Mouse (Mus musculus) myocyte (in vitro differentiated cells): ENCODE data around the gene Thap8. TPM values are rescaled to one million over a fixed set of nuclear protein-coding genes. Genes with fewer than 3 reads are reported as not detected.

Experiments
- H3K27me3 ChIP-seq: one replicate; pipeline ENCODE4 v1.6.1; 2011; ENCODE audit not compliant: control insufficient read depth, insufficient read depth, insufficient read length
- H3K36me3 ChIP-seq: one replicate; pipeline ENCODE4 v1.6.1; 2011; ENCODE audit not compliant: control insufficient read depth, insufficient read depth
- H3K4me2 ChIP-seq: one replicate; pipeline ENCODE4 v1.6.1; 2011; ENCODE audit warnings: low read depth, control low read depth
- H3K4me3 ChIP-seq: one replicate; pipeline ENCODE4 v1.5.1; 2011; ENCODE audit warnings: mild to moderate bottlenecking, control low read depth, moderate library complexity
- H3K79me2 ChIP-seq: one replicate; pipeline ENCODE4 v1.6.1; 2011; ENCODE audit not compliant: control insufficient read depth, insufficient read depth
- H3ac ChIP-seq: one replicate; pipeline ENCODE4 v1.6.1; 2011; ENCODE audit not compliant: control insufficient read depth, insufficient read length
- CEBPB ChIP-seq: IDR thresholded peaks from 2 replicates; pipeline ENCODE4 v1.6.1; 2011; ENCODE audit warnings: mild to moderate bottlenecking, moderate library complexity; ENCODE audit not compliant: poor library complexity, insufficient read depth, severe bottlenecking
- E2F4 ChIP-seq: IDR thresholded peaks from one replicate; pipeline ENCODE4 v1.6.1; 2011; ENCODE audit warnings: mild to moderate bottlenecking, control low read depth, moderate library complexity; ENCODE audit not compliant: insufficient read depth
- MAX ChIP-seq: IDR thresholded peaks from one replicate; pipeline ENCODE4 v1.6.1; 2011; ENCODE audit warnings: low read depth, mild to moderate bottlenecking, control low read depth
- MYOD1 ChIP-seq, 3 experiments: IDR thresholded peaks; one replicate each; pipeline ENCODE4 v1.6.1; 2011; ENCODE audit warnings: control low read depth in 2 of 3, low read depth in 2 of 3, mild to moderate bottlenecking in 2 of 3, moderate library complexity in 1 of 3; ENCODE audit not compliant: insufficient read length in 2 of 3, control insufficient read depth in 1 of 3
- MYOG ChIP-seq, 3 experiments: IDR thresholded peaks; one replicate each; pipeline ENCODE4 v1.6.1; 2011; ENCODE audit warnings: control low read depth in 2 of 3, low read depth in 2 of 3, mild to moderate bottlenecking in 2 of 3; ENCODE audit not compliant: insufficient read length in 2 of 3, control insufficient read depth in 1 of 3, insufficient read depth in 1 of 3
- POLR2A ChIP-seq: IDR thresholded peaks from one replicate; pipeline ENCODE4 v1.6.1; 2011; ENCODE audit warnings: low read depth, mild to moderate bottlenecking, control low read depth, moderate library complexity; ENCODE audit not compliant: insufficient read length
- POLR2AphosphoS2 ChIP-seq: IDR thresholded peaks from one replicate; pipeline ENCODE4 v1.6.1; 2011; ENCODE audit warnings: low read depth, control low read depth; ENCODE audit not compliant: insufficient read length
- REST ChIP-seq: IDR thresholded peaks from one replicate; pipeline ENCODE4 v1.6.1; 2011; ENCODE audit warnings: mild to moderate bottlenecking, control low read depth, moderate library complexity; ENCODE audit not compliant: insufficient read depth, insufficient read length
- SRF ChIP-seq: IDR thresholded peaks from one replicate; pipeline ENCODE4 v1.6.1; 2011; ENCODE audit warnings: low read depth; ENCODE audit not compliant: control insufficient read depth, insufficient read length
- TCF12 ChIP-seq: IDR thresholded peaks from one replicate; pipeline ENCODE4 v1.6.1; 2011; ENCODE audit warnings: mild to moderate bottlenecking, control low read depth; ENCODE audit not compliant: poor library complexity, insufficient read depth, severe bottlenecking
- TCF3 ChIP-seq: IDR thresholded peaks from one replicate; pipeline ENCODE4 v1.6.1; 2011; ENCODE audit warnings: low read depth, control low read depth; ENCODE audit not compliant: insufficient read length
- USF1 ChIP-seq: IDR thresholded peaks from one replicate; pipeline ENCODE4 v1.6.1; 2011; ENCODE audit warnings: low read depth, mild to moderate bottlenecking, control low read depth, moderate library complexity
- polyA plus RNA-seq: library from polyadenylated mRNA; unstranded; fragments of >200 nt; fragmentation: generic; extraction: Trizol; gene quantifications from one replicate; pipeline ENCODE4 v1.2.1, GENCODE M21; 2012; ENCODE audit warnings: missing spikeins

Gene Thap8
- polyA plus RNA-seq, 1 experiment: 0.02 TPM

DNA sequence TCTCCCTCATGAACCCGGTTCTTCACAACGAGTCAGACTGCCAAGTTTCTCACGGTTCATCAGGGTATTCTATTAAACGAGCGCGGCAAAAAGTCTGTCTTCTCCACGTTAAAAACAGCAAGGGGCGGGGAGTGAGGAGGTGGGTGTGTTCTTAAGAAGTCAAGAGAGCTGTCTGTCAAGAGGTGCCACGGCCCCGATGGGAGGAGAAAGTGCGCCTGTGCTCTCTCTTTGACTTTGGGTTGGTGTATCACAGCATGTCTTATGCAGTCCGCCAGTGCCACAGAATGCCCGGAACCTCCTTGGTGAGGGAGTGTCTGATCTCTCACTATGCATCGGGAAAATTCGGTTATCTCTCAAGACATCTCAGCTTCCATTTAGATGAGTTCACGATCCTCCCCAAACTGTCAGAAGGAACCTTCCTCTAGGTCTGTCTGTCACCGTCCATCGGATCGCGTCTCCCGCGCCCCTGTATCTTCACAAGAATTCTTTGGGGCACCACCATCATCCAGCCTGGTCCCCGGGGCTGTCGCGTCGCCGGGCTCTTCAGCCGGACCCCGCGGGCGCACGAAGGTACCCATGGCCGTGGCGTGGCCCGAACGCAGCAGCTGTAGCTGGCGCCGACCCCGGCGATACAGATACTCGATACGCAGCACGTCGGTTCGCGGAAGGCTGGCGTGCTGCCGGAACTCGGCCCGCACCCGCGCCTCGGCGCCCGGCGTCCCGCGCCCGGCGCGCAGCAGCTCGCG lies 41.8 kb downstream of the Thap8 start, which contains the start of gene E130208F15Rik:
Gene E130208F15Rik (plus strand): TSS at position 202 of the 746 bp plus-strand sequence.
- peak within 1 kb of the TSS; percentile 36 for H3K4me3 ChIP-seq
- TF ChIP-seq POLR2AphosphoS2 (peak; percentile 52), POLR2A (peak; percentile 55), MYOG (IDR thresholded peaks at IDR 0.05; ENCODE audit: control insufficient read depth in 1 of 3, insufficient read depth in 1 of 3, insufficient read length in 2 of 3, low read depth in 2 of 3) (peak in 1 of 3 experiments; percentile 1), MAX (no peak)
- peaks cover 8% of the 10 kb centered on the region for H3K27me3 ChIP-seq
- H3K4me2 ChIP-seq: peak within 1 kb of the TSS; percentile 74
- H3K36me3 ChIP-seq: no peaks in the 10 kb centered on the region
- no peaks in the 10 kb centered on the region for H3K79me2 ChIP-seq
- peak within 1 kb of the TSS; percentile 75 for H3ac ChIP-seq

DNA sequence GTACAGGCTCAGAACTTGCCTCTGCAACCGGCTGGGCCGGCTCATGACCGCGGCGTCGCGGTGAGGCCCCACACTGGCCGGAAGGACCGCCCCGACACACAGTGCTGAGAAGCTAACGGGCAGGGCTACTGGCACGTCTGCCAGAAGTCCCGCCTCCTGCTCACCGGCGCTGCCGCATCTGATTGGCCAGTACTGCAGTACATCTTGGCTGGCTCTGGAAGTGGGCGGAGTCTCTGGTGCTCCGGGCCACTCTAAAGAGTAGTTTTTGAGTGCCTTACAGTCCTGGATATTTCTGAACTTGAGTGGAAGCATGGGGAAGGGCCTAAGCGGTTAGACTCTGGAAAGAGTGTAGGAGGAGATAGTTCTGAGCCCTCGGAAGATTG lies 42.4 kb downstream of the Thap8 start:
- H3K36me3 ChIP-seq: no peaks in the 10 kb centered on the region
- H3ac ChIP-seq: peak overlapping the region; percentile 75
- TF ChIP-seq POLR2A: peak; percentile 83
- TF ChIP-seq CEBPB: no peak
- TF ChIP-seq USF1: no peak
- TF ChIP-seq MYOD1 (IDR thresholded peaks at IDR 0.05; ENCODE audit: control insufficient read depth in 1 of 3, insufficient read length in 2 of 3, low read depth in 2 of 3): no peak
- no peak for TF ChIP-seq E2F4
- no peak for TF ChIP-seq REST
- no peak for TF ChIP-seq MAX
- TF ChIP-seq SRF: no peak
- no peak for TF ChIP-seq TCF12
- TF ChIP-seq TCF3: no peak
- TF ChIP-seq POLR2AphosphoS2: peak; percentile 87
- peak in 1 of 3 experiments; percentile 0 for TF ChIP-seq MYOG (IDR thresholded peaks at IDR 0.05; ENCODE audit: control insufficient read depth in 1 of 3, insufficient read depth in 1 of 3, insufficient read length in 2 of 3, low read depth in 2 of 3)
- H3K4me2 ChIP-seq: peak overlapping the region; percentile 71
- peaks cover 12% of the 10 kb centered on the region for H3K27me3 ChIP-seq
- peak overlapping the region; percentile 36 for H3K4me3 ChIP-seq
- no peaks in the 10 kb centered on the region for H3K79me2 ChIP-seq

DNA sequence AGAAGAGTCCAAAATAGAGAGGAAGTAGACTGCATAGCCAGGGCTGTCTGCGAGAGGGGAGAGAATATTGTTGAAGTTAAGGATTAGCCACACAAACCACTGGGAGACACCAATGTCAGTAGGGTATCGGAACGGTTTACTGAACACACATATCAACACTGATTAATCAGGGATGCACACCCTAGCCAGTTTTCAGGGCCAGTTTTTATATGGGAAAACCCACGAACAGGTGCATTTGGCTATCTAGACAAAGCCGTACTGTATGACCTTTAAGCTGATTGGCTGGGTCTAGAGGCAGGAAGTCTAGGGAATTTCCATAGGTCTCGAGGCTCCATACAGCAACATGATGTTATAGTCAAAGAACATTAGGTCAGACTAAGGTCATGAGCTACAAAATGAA lies 43.0 kb downstream of the Thap8 start:
- H3K4me3 ChIP-seq: peak overlapping the region; percentile 36
- H3ac ChIP-seq: no peak overlapping the region
- no peak for TF ChIP-seq POLR2A
- TF ChIP-seq SRF: no peak
- no peak for TF ChIP-seq POLR2AphosphoS2
- TF ChIP-seq E2F4: no peak
- TF ChIP-seq REST: no peak
- TF ChIP-seq TCF12: no peak
- peak in 1 of 3 experiments; percentile 5 for TF ChIP-seq MYOD1 (IDR thresholded peaks at IDR 0.05; ENCODE audit: control insufficient read depth in 1 of 3, insufficient read length in 2 of 3, low read depth in 2 of 3)
- H3K27me3 ChIP-seq: peaks cover 14% of the 10 kb centered on the region
- H3K79me2 ChIP-seq: no peaks in the 10 kb centered on the region
- peak overlapping the region; percentile 71 for H3K4me2 ChIP-seq
- H3K36me3 ChIP-seq: no peaks in the 10 kb centered on the region

DNA sequence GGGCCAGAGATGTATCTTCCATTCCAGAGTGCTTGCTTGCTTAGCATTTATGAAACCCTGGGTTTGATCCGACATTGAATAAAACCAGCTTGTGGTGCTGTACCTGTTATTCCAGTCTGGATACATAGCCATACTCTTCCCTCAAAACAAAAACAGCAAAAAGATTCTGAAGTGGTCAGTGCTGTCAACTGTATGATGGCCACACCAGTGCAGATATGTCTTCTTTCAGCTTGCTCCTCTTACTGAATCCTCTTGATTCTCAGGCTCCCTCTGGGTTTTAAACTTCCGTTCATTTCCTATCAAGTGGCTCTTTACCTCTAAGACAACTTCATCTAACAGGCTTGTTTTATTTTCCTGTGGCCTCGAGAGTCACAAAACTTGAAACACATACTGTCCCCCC lies 43.9 kb downstream of the Thap8 start, which contains the start of gene Sdhaf1:
Gene Sdhaf1 (minus strand): TSS at position 101 of the 400 bp plus-strand sequence.
- Histone ChIP-seq H3K36me3 (no peaks in the 10 kb centered on the region), H3ac (no peak within 1 kb of the TSS), H3K79me2 (no peaks in the 10 kb centered on the region), H3K27me3 (peaks cover 14% of the 10 kb centered on the region), H3K4me2 (peak within 1 kb of the TSS; percentile 71), H3K4me3 (peak within 1 kb of the TSS; percentile 36)
- TF ChIP-seq MAX (no peak), TCF12 (no peak), REST (no peak), MYOG (IDR thresholded peaks at IDR 0.05; ENCODE audit: control insufficient read depth in 1 of 3, insufficient read depth in 1 of 3, insufficient read length in 2 of 3, low read depth in 2 of 3) (no peak), USF1 (no peak), TCF3 (no peak), E2F4 (no peak)

DNA sequence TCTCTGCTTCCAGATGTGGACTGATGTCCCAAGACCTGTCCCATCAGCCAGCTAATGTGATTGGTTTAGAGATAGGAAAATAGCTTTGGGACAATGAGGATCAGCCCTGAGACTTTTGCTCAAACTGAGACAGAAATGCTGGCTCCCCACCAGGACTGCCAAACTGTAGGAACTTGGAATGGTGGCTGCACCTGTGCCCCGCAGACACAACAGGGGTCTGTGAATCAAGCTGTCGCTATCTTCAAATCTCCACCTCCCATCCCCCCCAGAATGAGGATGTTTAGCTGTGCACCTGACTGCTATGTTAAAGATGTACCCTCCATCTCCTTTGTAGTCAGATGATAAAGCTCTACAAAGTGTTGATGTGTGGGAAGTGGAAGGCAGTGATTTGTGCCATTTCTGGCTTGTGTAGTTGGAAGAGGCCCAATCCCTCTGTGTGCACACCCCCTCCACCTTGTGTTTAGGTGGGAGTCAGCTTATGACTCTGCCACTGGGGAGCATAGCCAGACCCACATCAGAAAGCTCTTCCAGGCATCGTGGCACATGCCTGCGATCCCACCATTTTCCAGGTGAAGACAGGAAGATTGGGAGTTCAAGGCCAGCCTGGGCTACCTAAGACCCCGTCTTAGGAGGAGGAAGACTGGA lies 44.5 kb downstream of the Thap8 start:
- no peaks in the 10 kb centered on the region for H3K79me2 ChIP-seq
- H3K27me3 ChIP-seq: peaks cover 14% of the 10 kb centered on the region
- no peak for TF ChIP-seq MAX
- no peak for TF ChIP-seq USF1
- no peak for TF ChIP-seq POLR2AphosphoS2
- no peak for TF ChIP-seq MYOD1 (IDR thresholded peaks at IDR 0.05; ENCODE audit: control insufficient read depth in 1 of 3, insufficient read length in 2 of 3, low read depth in 2 of 3)
- TF ChIP-seq TCF3: no peak
- no peak for TF ChIP-seq CEBPB
- no peak for TF ChIP-seq E2F4
- no peak for TF ChIP-seq TCF12
- no peak for TF ChIP-seq MYOG (IDR thresholded peaks at IDR 0.05; ENCODE audit: control insufficient read depth in 1 of 3, insufficient read depth in 1 of 3, insufficient read length in 2 of 3, low read depth in 2 of 3)
- no peak for TF ChIP-seq POLR2A
- no peak overlapping the region for H3ac ChIP-seq
- no peaks in the 10 kb centered on the region for H3K36me3 ChIP-seq
- no peak overlapping the region for H3K4me3 ChIP-seq
- no peak overlapping the region for H3K4me2 ChIP-seq
